Mouse (Mus musculus) cerebellum, adult 2 months (tissue): ENCODE data around the gene Prrc2c.
"Not testable (repeated sequence)": the region's sequence is repeated elsewhere in the genome, so short reads cannot be mapped to it uniquely, and the experiment has no call there.

Experiments
- CTCF ChIP-seq: fragments of 200-500 bp; IDR thresholded peaks from 2 replicates; pipeline ENCODE4 v1.5.1; 2011; ENCODE audit warnings: low read depth, mild to moderate bottlenecking, control low read depth, low read length, moderate library complexity, borderline replicate concordance; ENCODE audit not compliant: insufficient read depth
- POLR2A ChIP-seq: fragments of 200-500 bp; IDR thresholded peaks from 2 replicates; pipeline ENCODE4 v1.6.1; 2011; ENCODE audit warnings: low read length, control low read depth, borderline replicate concordance; ENCODE audit not compliant: insufficient read depth

- not testable (repeated sequence) for TF ChIP-seq CTCF, POLR2A
Observed at GRCm38 (mm10) chr1:162628326-162628725, 112.0 kb downstream of the Prrc2c start.
